ENCODE assay signal across 14 mouse cellular contexts in genomic region chr17:5101887-5102286, GRCm38 (mm10).
A peak's percentile ranks its signal among the peaks of the same experiment; 100 is the strongest.
DNase-seq lines count a peak whose midpoint lies in the region; ATAC-seq and TF ChIP-seq lines count a peak whose summit lies in the region.
"Had no signal": no experiment of that assay in that cellular context is flagged by ENCODE, and none has a peak within 500 bp of the region (broad histone marks: within the 10 kb centered on the region; RNA-seq: fewer than 3 reads in every experiment).

No protein-coding gene starts in this region.

- TF ChIP-seq POLR2A in thymus, adult 2 months (IDR thresholded peaks at IDR 0.05; ENCODE audit: control insufficient read depth, extremely low read depth, insufficient read depth, low read length, poor library complexity) = no peak

- no peak for ATAC-seq in limb, embryonic 13.5 days (ENCODE audit: low FRiP score, low read depth)
- ATAC-seq: intestine, embryonic 15.5 days had no signal

- H3K27ac ChIP-seq in limb, embryonic 13.5 days = no peak overlapping the region
- no peak overlapping the region for H3K27ac ChIP-seq in limb, embryonic 10.5 days
- H3K27ac ChIP-seq in thymus, adult 2 months (ENCODE audit: control insufficient read depth, insufficient read depth, low read length) = peak overlapping the region; percentile 67
- H3K27ac ChIP-seq: embryonic facial prominence, embryonic 12.5 days; intestine, embryonic 15.5 days had no signal

- peaks cover 59% of the 10 kb centered on the region for H3K4me1 ChIP-seq in limb, embryonic 13.5 days
- H3K4me1 ChIP-seq in limb, embryonic 10.5 days = peaks cover 76% of the 10 kb centered on the region
- peaks cover 64% of the 10 kb centered on the region for H3K4me1 ChIP-seq in thymus, adult 2 months (replicated peaks; ENCODE audit: control insufficient read depth, insufficient read depth, low read length)

- no peaks in the 10 kb centered on the region for H3K27me3 ChIP-seq in limb, embryonic 13.5 days
- no peaks in the 10 kb centered on the region for H3K27me3 ChIP-seq in limb, embryonic 10.5 days (ENCODE audit: low read depth, poor library complexity, severe bottlenecking)
- no peaks in the 10 kb centered on the region for H3K27me3 ChIP-seq in thymus, adult 2 months (ENCODE audit: control insufficient read depth, insufficient read depth, low read length)
- H3K27me3 ChIP-seq: embryonic facial prominence, embryonic 12.5 days; intestine, embryonic 15.5 days had no signal

- H3K36me3 ChIP-seq in limb, embryonic 13.5 days = peaks cover 4% of the 10 kb centered on the region; the same call in 1 of the 2 replicates
- H3K36me3 ChIP-seq in limb, embryonic 10.5 days = peaks cover 11% of the 10 kb centered on the region
- H3K36me3 ChIP-seq in thymus, adult 2 months (ENCODE audit: control insufficient read depth, insufficient read depth, low read length) = no peaks in the 10 kb centered on the region
- H3K36me3 ChIP-seq: embryonic facial prominence, embryonic 12.5 days; intestine, embryonic 15.5 days had no signal

- 36% methylated on average over 2 of the region's 2 CpGs for WGBS in limb, embryonic 13.5 days
- 45% methylated on average over 2 of the region's 2 CpGs for WGBS in limb, embryonic 10.5 days
- WGBS in thymus, adult 2 months = 41% methylated on average over 2 of the region's 2 CpGs

- TF ChIP-seq CTCF in thymus, adult 2 months (IDR thresholded peaks at IDR 0.05; ENCODE audit: borderline replicate concordance, control insufficient read depth, extremely low read depth, insufficient read depth, low read length, poor library complexity) = no peak

- H3K9ac ChIP-seq in limb, embryonic 13.5 days = 0 out of 2 replicates have a peak overlapping the region, but pooled peaks have one; percentile 2
- H3K9ac ChIP-seq: embryonic facial prominence, embryonic 12.5 days; intestine, embryonic 15.5 days had no signal

- H3K4me2 ChIP-seq in limb, embryonic 13.5 days (replicated peaks) = no peak overlapping the region
- H3K4me2 ChIP-seq: embryonic facial prominence, embryonic 12.5 days; intestine, embryonic 15.5 days had no signal

- no peak overlapping the region for H3K4me3 ChIP-seq in limb, embryonic 13.5 days
- H3K4me3 ChIP-seq in limb, embryonic 10.5 days = no peak overlapping the region
- no peak overlapping the region for H3K4me3 ChIP-seq in thymus, adult 2 months (ENCODE audit: control insufficient read depth, insufficient read depth, low read length)
- H3K4me3 ChIP-seq: embryonic facial prominence, embryonic 12.5 days; intestine, embryonic 15.5 days had no signal

- peak; percentile 7 for DNase-seq in cerebellum, adult 11-12 months
- DNase-seq in cerebellum, adult 18-20 months = no peak
- DNase-seq in limb, embryonic 10.5 days (ENCODE audit: low spot score) = no peak
- DNase-seq in thymus, adult 2 months = no peak
- DNase-seq in thymus, postnatal 0 days (ENCODE audit: low spot score) = no peak
- DNase-seq in urinary bladder, adult 18-20 months (ENCODE audit: low spot score in 2 of 2) = no peak
- DNase-seq in urinary bladder, adult 2 months (ENCODE audit: low spot score) = no peak
- DNase-seq: cerebellum, adult 9-10 months; kidney, postnatal 4 days; spleen, adult 18-20 months; thymus, adult 18-20 months had no signal

- H3K9me3 ChIP-seq in limb, embryonic 13.5 days = no peaks in the 10 kb centered on the region
- H3K9me3 ChIP-seq in limb, embryonic 10.5 days (replicated peaks) = no peaks in the 10 kb centered on the region
- H3K9me3 ChIP-seq: embryonic facial prominence, embryonic 12.5 days; intestine, embryonic 15.5 days had no signal
